Mouse (Mus musculus): ENCODE measurements around the gene Siglecg.

DNA sequence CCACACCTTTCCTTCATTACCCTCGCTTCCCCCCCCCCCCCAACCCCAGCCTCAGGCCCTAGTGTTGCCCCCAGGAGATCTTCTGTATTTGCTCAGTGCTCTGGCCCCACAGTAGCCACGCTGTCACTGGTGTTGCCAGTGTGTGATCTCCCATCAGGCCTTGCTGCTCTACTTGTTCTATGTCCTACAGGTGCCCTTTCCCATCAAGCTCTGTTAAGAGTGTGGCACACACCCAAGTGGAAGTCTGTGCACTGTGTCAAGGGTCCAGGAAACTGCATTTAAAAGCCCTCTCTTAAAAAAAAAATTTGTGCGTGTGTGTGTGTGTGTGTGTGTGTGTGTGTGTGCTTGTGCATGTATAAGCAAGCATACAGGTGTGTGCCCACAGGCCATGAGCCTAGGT, 40.2 kb downstream of the Siglecg start:
- no peak for TF ChIP-seq GATA1 (IDR thresholded peaks at IDR 0.05; ENCODE audit: borderline replicate concordance, low read length)
- TF ChIP-seq FLI1 (IDR thresholded peaks at IDR 0.05; ENCODE audit: low read length), result no peak

Measured in megakaryocyte, embryonic 14.5 days (primary cell).